Mouse (Mus musculus) MEL (cell line): ENCODE data around the gene Rars.

Experiments
- CHD2 ChIP-seq: IDR thresholded peaks from 2 replicates; pipeline ENCODE4 v1.6.1; 2011; ENCODE audit warnings: low read length, improper control_type of control experiment
- CTCF ChIP-seq, 3 experiments: IDR thresholded peaks in 2 of 3; conservative IDR thresholded peaks in 1 of 3; 2 replicates each; pipeline ENCODE4 v1.5.1; 2011 to 2012; ENCODE audit warnings: low read length in 3 of 3, low read depth in 2 of 3, mild to moderate bottlenecking in 2 of 3, improper control_type of control experiment in 1 of 3, inconsistent platforms in 1 of 3, mixed read lengths in 1 of 3, moderate library complexity in 1 of 3; ENCODE audit not compliant: control insufficient read depth in 1 of 3, insufficient read depth in 1 of 3, poor library complexity in 1 of 3, severe bottlenecking in 1 of 3
- EP300 ChIP-seq, 2 experiments: IDR thresholded peaks; 2 replicates each; pipeline ENCODE4 v1.6.1; 2011; ENCODE audit warnings: improper control_type of control experiment in 2 of 2, low read length in 2 of 2, low read depth in 1 of 2, mild to moderate bottlenecking in 1 of 2
- ETS1 ChIP-seq: IDR thresholded peaks from 2 replicates; pipeline ENCODE4 v1.6.1; 2012; ENCODE audit warnings: low read depth, mild to moderate bottlenecking, inconsistent platforms, low read length, improper control_type of control experiment, moderate library complexity
- NELFE ChIP-seq: IDR thresholded peaks from 2 replicates; pipeline ENCODE4 v1.6.1; 2011; ENCODE audit warnings: low read depth, low read length, improper control_type of control experiment
- POLR2A ChIP-seq, 2 experiments: IDR thresholded peaks; 2 replicates each; pipeline ENCODE4 v1.6.1; 2011 to 2012; ENCODE audit warnings: low read length in 2 of 2, mild to moderate bottlenecking in 2 of 2, control low read depth in 1 of 2, improper control_type of control experiment in 1 of 2, low read depth in 1 of 2, moderate library complexity in 1 of 2; ENCODE audit not compliant: control insufficient read depth in 1 of 2, insufficient read depth in 1 of 2, poor library complexity in 1 of 2
- TBP ChIP-seq: IDR thresholded peaks from 2 replicates; pipeline ENCODE4 v1.8.0; 2011; ENCODE audit warnings: low read depth, low read length, improper control_type of control experiment
- TCF12 ChIP-seq: IDR thresholded peaks from 2 replicates; pipeline ENCODE4 v1.6.1; 2014; ENCODE audit warnings: low read depth, mild to moderate bottlenecking, inconsistent platforms, low read length, improper control_type of control experiment, moderate library complexity
- UBTF ChIP-seq: IDR thresholded peaks from 2 replicates; pipeline ENCODE4 v1.6.1; 2012; ENCODE audit warnings: low read depth, mild to moderate bottlenecking, inconsistent platforms, low read length, improper control_type of control experiment, moderate library complexity, borderline replicate concordance; ENCODE audit not compliant: insufficient read depth
- ZC3H11A ChIP-seq: IDR thresholded peaks from 2 replicates; pipeline ENCODE4 v1.6.1; 2012; ENCODE audit warnings: low read depth, mild to moderate bottlenecking, inconsistent platforms, low read length, improper control_type of control experiment
- ZNF384 ChIP-seq: IDR thresholded peaks from 2 replicates; pipeline ENCODE4 v1.6.1; 2012; ENCODE audit warnings: low read depth, mild to moderate bottlenecking, inconsistent platforms, low read length, improper control_type of control experiment

DNA sequence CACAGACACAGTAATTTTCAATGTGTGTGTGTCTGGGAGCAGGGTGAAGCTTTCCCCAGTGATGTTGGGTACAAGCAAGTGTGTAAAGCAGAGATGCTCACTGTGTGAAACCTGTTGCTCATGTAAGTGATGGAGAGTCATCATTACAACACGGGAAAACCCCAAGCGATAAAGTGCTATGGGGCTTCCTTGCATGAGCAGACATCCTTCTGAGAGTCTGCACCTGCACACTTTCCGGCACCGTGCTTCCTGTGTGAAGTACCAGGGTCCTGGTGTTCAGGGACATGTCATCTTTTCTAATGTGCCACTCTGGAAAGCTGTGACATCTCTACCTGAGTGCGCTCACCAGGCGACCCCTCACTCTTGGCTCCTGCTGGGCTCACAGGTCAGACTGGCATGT is 48.5 kb upstream of the Rars start:
- TF ChIP-seq UBTF = no peak
- TF ChIP-seq ZC3H11A = no peak
- no peak for TF ChIP-seq CTCF (IDR thresholded peaks at IDR 0.05 in 2 of 3, conservative IDR thresholded peaks at IDR 0.05 in 1 of 3; ENCODE audit: control insufficient read depth in 1 of 3, insufficient read depth in 1 of 3, low read depth in 2 of 3, low read length in 3 of 3, poor library complexity in 1 of 3, severe bottlenecking in 1 of 3)
- no peak for TF ChIP-seq CHD2
- TF ChIP-seq EP300 (IDR thresholded peaks at IDR 0.05; ENCODE audit: low read depth in 1 of 2, low read length in 2 of 2) = no peak
- TF ChIP-seq POLR2A (IDR thresholded peaks at IDR 0.05; ENCODE audit: control insufficient read depth in 1 of 2, insufficient read depth in 1 of 2, low read depth in 1 of 2, low read length in 2 of 2, poor library complexity in 1 of 2) = no peak
- TF ChIP-seq NELFE = no peak
- TF ChIP-seq ETS1 = no peak
- TF ChIP-seq ZNF384 = no peak
- TF ChIP-seq TCF12 = no peak
- no peak for TF ChIP-seq TBP
